Mouse (Mus musculus): ENCODE results near the gene Ak1.

GRCm38 (mm10) chr2:32628044-32628550 lies 6.5 kb downstream of the Ak1 start:
- TF ChIP-seq CTCF (IDR thresholded peaks at IDR 0.05; ENCODE audit: borderline replicate concordance, insufficient read depth, low read length) (no peak), POLR2A (IDR thresholded peaks at IDR 0.05; ENCODE audit: low read depth, low read length) (peak; percentile 61)

Measured in embryonic fibroblast, embryonic 13.5 days (primary cell).